Mouse (Mus musculus) spleen, adult 10 weeks (tissue): ENCODE results near the gene Fbxl12. TPM values are rescaled to one million over a fixed set of nuclear protein-coding genes. Genes with fewer than 3 reads are reported as not detected.

Experiments
- polyA plus RNA-seq: library from polyadenylated mRNA; stranded (reverse); fragments of 350-450 nt; fragmentation: Illumina TruSeq; extraction: RNeasy Lipid Tissue Mini Kit (QIAGEN cat#74804); gene quantifications from one replicate; pipeline ENCODE4 v1.2.3, GENCODE M21; 2015; ENCODE audit warnings: low replicate concordance; ENCODE audit not compliant: insufficient read depth

Gene Fbxl12
- 55.6 TPM for polyA plus RNA-seq

GRCm38 (mm10) chr9:20644360-20645081 is at the start of gene Fbxl12:
Fbxl12 (minus strand) TSS chr9:20644767.

GRCm38 (mm10) chr9:20651602-20652259 is 7.2 kb upstream of the Fbxl12 start, which contains the start of gene Pin1:
Pin1 (plus strand) TSS chr9:20652095.

GRCm38 (mm10) chr9:20642101-20642895 is 2.3 kb downstream of the Fbxl12 start, which contains the start of gene Ubl5:
Ubl5 (plus strand) TSS chr9:20642878.

GRCm38 (mm10) chr9:20581175-20581634 is 63.4 kb downstream of the Fbxl12 start, which contains the start of gene Zfp846:
Zfp846 (plus strand) TSS chr9:20581291.

Other genes starting within 250 kb of the Fbxl12 start
- 32.2 TPM for gene Zfp26, start 184.6 kb downstream of the Fbxl12 start, polyA plus RNA-seq
- 44.9 TPM for gene Zfp426, start 152.0 kb downstream of the Fbxl12 start, polyA plus RNA-seq
- 33.8 TPM for gene Zfp266, start 123.3 kb downstream of the Fbxl12 start, polyA plus RNA-seq
- gene Zfp846, start 63.5 kb downstream of the Fbxl12 start, polyA plus RNA-seq: 14.9 TPM
- gene Ubl5, start 1.9 kb downstream of the Fbxl12 start, polyA plus RNA-seq: 294 TPM
- 4.3 TPM for gene Pin1, start 7.3 kb upstream of the Fbxl12 start, polyA plus RNA-seq
- gene Olfm2, start 101.6 kb upstream of the Fbxl12 start, polyA plus RNA-seq: not detected
- 0.29 TPM for gene Col5a3, start 170.3 kb upstream of the Fbxl12 start, polyA plus RNA-seq
- not detected for gene Rdh8, start 173.7 kb upstream of the Fbxl12 start, polyA plus RNA-seq
- gene A230050P20Rik, start 223.9 kb upstream of the Fbxl12 start, polyA plus RNA-seq: 29.9 TPM
- gene Angptl6, start 235.0 kb upstream of the Fbxl12 start, polyA plus RNA-seq: 0.44 TPM
- 14.3 TPM for gene Ppan, start 243.4 kb upstream of the Fbxl12 start, polyA plus RNA-seq